Mouse (Mus musculus): ENCODE data around the gene Pfn4. TPM values are rescaled to one million over a fixed set of nuclear protein-coding genes. Genes with fewer than 3 reads are reported as not detected.
A peak's percentile ranks its signal among the peaks of the same experiment; 100 is the strongest.

Pfn4 gene
- polyA plus RNA-seq, 1 experiment, result not detected

- TF ChIP-seq GATA1 (IDR thresholded peaks at IDR 0.05; ENCODE audit: low read length), result peak; percentile 41
- TF ChIP-seq TAL1 (IDR thresholded peaks at IDR 0.05; ENCODE audit: low read length), result no peak
- H3K27me3 ChIP-seq (ENCODE audit: control insufficient read depth), result peaks cover 6% of the 10 kb centered on the region
- no peaks in the 10 kb centered on the region for H3K9me3 ChIP-seq (ENCODE audit: control insufficient read depth, low read length)
- H3K4me1 ChIP-seq (ENCODE audit: control insufficient read depth), result peaks cover 37% of the 10 kb centered on the region
- H3K36me3 ChIP-seq (ENCODE audit: control insufficient read depth), result peaks cover 35% of the 10 kb centered on the region
- H3K4me3 ChIP-seq (replicated peaks), result peak within 1 kb of the TSS; percentile 70
These were observed 48.7 kb downstream of the Pfn4 start, which contains the start of gene Sf3b6 for GRCm38 (mm10) chr12:4817361-4818101. TSS of gene Sf3b6 (plus strand) at chr12:4817544.

- H3K36me3 ChIP-seq (ENCODE audit: control insufficient read depth), result peaks cover 94% of the 10 kb centered on the region
- no peaks in the 10 kb centered on the region for H3K9me3 ChIP-seq (ENCODE audit: control insufficient read depth, low read length)
- H3K27me3 ChIP-seq (ENCODE audit: control insufficient read depth), result no peaks in the 10 kb centered on the region
- no peak overlapping the region for H3K4me3 ChIP-seq (replicated peaks)
- no peaks in the 10 kb centered on the region for H3K4me1 ChIP-seq (ENCODE audit: control insufficient read depth)
- TF ChIP-seq TAL1 (IDR thresholded peaks at IDR 0.05; ENCODE audit: low read length) (no peak), GATA1 (IDR thresholded peaks at IDR 0.05; ENCODE audit: low read length) (no peak)
These were observed 58.4 kb downstream of the Pfn4 start for GRCm38 (mm10) chr12:4827256-4827655.

Other genes starting within 250 kb of the Pfn4 start
- gene Itsn2, start 176.4 kb upstream of the Pfn4 start, polyA plus RNA-seq (2012), result 0.70 and 0.84 TPM in 2 replicates
- gene Gm3625, start 176.1 kb upstream of the Pfn4 start, polyA plus RNA-seq (2012), result not detected in 2 replicates
- gene Fam228a, start 30.6 kb upstream of the Pfn4 start, polyA plus RNA-seq (2012), result not detected in 2 replicates
- gene Fam228b, start 245 bp downstream of the Pfn4 start, polyA plus RNA-seq (2012), result 0.01 and 0.02 TPM in 2 replicates
- gene Sf3b6, start 48.5 kb downstream of the Pfn4 start, polyA plus RNA-seq (2012), result 0.51 and 0.52 TPM in 2 replicates
- 0.04 TPM in 1 of 2 replicates, not detected in the other for gene Fkbp1b, start 72.6 kb downstream of the Pfn4 start, polyA plus RNA-seq (2012)
- 0.05 and 0.17 TPM in 2 replicates for gene Wdcp, start 74.3 kb downstream of the Pfn4 start, polyA plus RNA-seq (2012)
- 22.7 and 26.3 TPM in 2 replicates for gene Mfsd2b, start 105.3 kb downstream of the Pfn4 start, polyA plus RNA-seq (2012)
- 0.87 and 1.5 TPM in 2 replicates for gene Ubxn2a, start 138.7 kb downstream of the Pfn4 start, polyA plus RNA-seq (2012)
- gene Atad2b, start 148.3 kb downstream of the Pfn4 start, polyA plus RNA-seq (2012), result 0.40 and 0.65 TPM in 2 replicates